ENCODE assay signal across 7 mouse cellular contexts in genomic region chr11:58306860-58307308, GRCm38 (mm10). TPM values are rescaled to one million over a fixed set of nuclear protein-coding genes. Genes with fewer than 3 reads are reported as not detected.
A peak's percentile ranks its signal among the peaks of the same experiment; 100 is the strongest.
DNase-seq lines count a peak whose midpoint lies in the region; ATAC-seq lines count a peak whose summit lies in the region.

Gene Zfp692 (plus strand): TSS chr11:58307069.

- H3K9me3 ChIP-seq in intestine, embryonic 16.5 days (ENCODE audit: control insufficient read depth, low read length): no peaks in the 10 kb centered on the region
- no peaks in the 10 kb centered on the region for H3K9me3 ChIP-seq in midbrain, embryonic 11.5 days (ENCODE audit: control insufficient read depth, low read length)

- no peaks in the 10 kb centered on the region for H3K27me3 ChIP-seq in intestine, embryonic 16.5 days (replicated peaks; ENCODE audit: control insufficient read depth, insufficient read depth, low read length)
- no peaks in the 10 kb centered on the region for H3K27me3 ChIP-seq in midbrain, embryonic 11.5 days (ENCODE audit: control insufficient read depth, insufficient read depth, low read length)

- H3K4me3 ChIP-seq in intestine, embryonic 16.5 days (ENCODE audit: low read length): peak within 1 kb of the TSS; percentile 66
- H3K4me3 ChIP-seq in midbrain, embryonic 11.5 days (ENCODE audit: low read depth, low read length): peak within 1 kb of the TSS; percentile 42

- no peaks in the 10 kb centered on the region for H3K36me3 ChIP-seq in intestine, embryonic 16.5 days (ENCODE audit: control insufficient read depth, insufficient read depth, low read length)
- no peaks in the 10 kb centered on the region for H3K36me3 ChIP-seq in midbrain, embryonic 11.5 days (ENCODE audit: control insufficient read depth, insufficient read depth, low read length)

- peak; percentile 54 for ATAC-seq in intestine, embryonic 16.5 days
- ATAC-seq in midbrain, embryonic 11.5 days (ENCODE audit: low FRiP score): peak; percentile 80

- intact Hi-C loops in gastrocnemius, postnatal 36 days (cut with DNase I): loop anchor here (10.0 kb wide), 1 partner anchor 202 kb away; the partner anchor contains the start of gene Cnot8
- intact Hi-C loops in left cerebral cortex, postnatal 36 days (cut with DNase I): loop anchor here (10.0 kb wide), 2 partner anchors 202 to 352 kb away; partner anchors contain the start of gene Cnot8

- peak within 1 kb of the TSS; percentile 81 for H3K27ac ChIP-seq in intestine, embryonic 16.5 days (ENCODE audit: low read length)
- no peak within 1 kb of the TSS for H3K27ac ChIP-seq in midbrain, embryonic 11.5 days (ENCODE audit: low read depth, low read length)

- under 1% methylated on average over 34 of the region's 34 CpGs for WGBS in intestine, embryonic 16.5 days
- under 1% methylated on average over 34 of the region's 34 CpGs for WGBS in midbrain, embryonic 11.5 days

- H3K9ac ChIP-seq in intestine, embryonic 16.5 days (ENCODE audit: low read depth, low read length): peak within 1 kb of the TSS; percentile 82
- H3K9ac ChIP-seq in midbrain, embryonic 11.5 days (ENCODE audit: low read length): peak within 1 kb of the TSS; percentile 65

- H3K4me1 ChIP-seq in intestine, embryonic 16.5 days (ENCODE audit: control insufficient read depth, insufficient read depth, low read length): peaks cover 17% of the 10 kb centered on the region
- peaks cover 9% of the 10 kb centered on the region for H3K4me1 ChIP-seq in midbrain, embryonic 11.5 days (ENCODE audit: control insufficient read depth, insufficient read depth, low read length)

- peak within 1 kb of the TSS; percentile 98 for H3K4me2 ChIP-seq in intestine, embryonic 16.5 days (ENCODE audit: low read depth, low read length)
- peak within 1 kb of the TSS; percentile 60 for H3K4me2 ChIP-seq in midbrain, embryonic 11.5 days

- peak; percentile 87 for DNase-seq in adrenal gland, adult 18-20 months (ENCODE audit: low spot score in 2 of 2)
- peak; percentile 98 for DNase-seq in embryo, embryonic 11 days
- peak; percentile 89 to 94 for DNase-seq in gastrocnemius, postnatal 36 days
- peak; percentile 97 for DNase-seq in left cerebral cortex, postnatal 36 days (ENCODE audit: low spot score in 2 of 2)
- peak; percentile 100 for DNase-seq in midbrain, embryonic 11.5 days (ENCODE audit: low spot score, missing footprints)
- peak; percentile 93 for DNase-seq in skeletal muscle tissue, adult 2 months (ENCODE audit: low read depth, low spot score)

RNA-seq across cellular contexts. Expression of gene Zfp692, which starts in this region (rescaled TPM):
- 10 to 100 TPM; 10.5 to 11.9 TPM for total RNA-seq in adrenal gland, adult 18-20 months (2021)
- 1 to 10 TPM; 3.4 to 4.0 TPM for total RNA-seq in gastrocnemius, postnatal 36 days (2021)
- polyA plus RNA-seq in intestine, embryonic 16.5 days (2015; fragmentation: Nextera tagmentation; extraction: Ambion mirVana): 20.7 and 22.0 TPM in 2 replicates
- 10 to 100 TPM; 17.8 to 31.5 TPM for total RNA-seq in left cerebral cortex, postnatal 36 days (2021)
- 13.2 and 13.4 TPM in 2 replicates for polyA plus RNA-seq in midbrain, embryonic 11.5 days (2014; fragmentation: Nextera tagmentation; extraction: Ambion mirVana)
